Mouse (Mus musculus) cerebellum, adult 2 months (tissue): ENCODE results near the gene Pde4dip.

Experiments used
- CTCF ChIP-seq: fragments of 200-500 bp; IDR thresholded peaks from 2 replicates; pipeline ENCODE4 v1.5.1; 2011; ENCODE audit warnings: low read depth, mild to moderate bottlenecking, control low read depth, low read length, moderate library complexity, borderline replicate concordance; ENCODE audit not compliant: insufficient read depth
- POLR2A ChIP-seq: fragments of 200-500 bp; IDR thresholded peaks from 2 replicates; pipeline ENCODE4 v1.6.1; 2011; ENCODE audit warnings: low read length, control low read depth, borderline replicate concordance; ENCODE audit not compliant: insufficient read depth

GRCm38 (mm10) chr3:97767041-97767770, 121.3 kb downstream of the Pde4dip start:
- TF ChIP-seq POLR2A = no peak
- no peak for TF ChIP-seq CTCF
